Mouse (Mus musculus) midbrain, postnatal 0 days (tissue): Measurements from ENCODE around the gene Slc6a12. TPM values are rescaled to one million over a fixed set of nuclear protein-coding genes. Genes with fewer than 3 reads are reported as not detected.
"Not testable (repeated sequence)": the region's sequence is repeated elsewhere in the genome, so short reads cannot be mapped to it uniquely, and the experiment has no call there.

Experiments used
- ATAC-seq: fragments of 200-750 bp; cut with Nextera tagmentation; 2 replicates; pipeline ENCODE4 v1.8.0; 2017; ENCODE audit warnings: moderate number of reproducible peaks, mild to moderate bottlenecking, moderate TSS enrichment, moderate library complexity; ENCODE audit not compliant: low FRiP score
- DNase-seq: peaks from one replicate; pipeline ENCODE4 v3.0.0-alpha.2; 2015; ENCODE audit warnings: low spot score
- H3K27ac ChIP-seq: fragments of 300-500 bp; sonication (generic); 2 replicates; pipeline ENCODE4 v1.5.1; 2014; ENCODE audit warnings: low read depth, mild to moderate bottlenecking, low read length, mixed read lengths
- H3K27me3 ChIP-seq: fragments of 300-500 bp; sonication (generic); 2 replicates; pipeline ENCODE4 v1.6.1; 2014; ENCODE audit warnings: low read length, control low read depth, mixed read lengths; ENCODE audit not compliant: insufficient read depth
- H3K36me3 ChIP-seq: fragments of 300-500 bp; sonication (generic); 2 replicates; pipeline ENCODE4 v1.6.1; 2014; ENCODE audit warnings: low read length, control low read depth, mixed read lengths; ENCODE audit not compliant: insufficient read depth
- H3K4me1 ChIP-seq: fragments of 300-500 bp; sonication (generic); 2 replicates; pipeline ENCODE4 v1.6.1; 2014; ENCODE audit warnings: mild to moderate bottlenecking, control low read depth, antibody characterized with exemption, low read length, mixed read lengths; ENCODE audit not compliant: insufficient read depth
- H3K4me2 ChIP-seq: fragments of 300-500 bp; sonication (generic); 2 replicates; pipeline ENCODE4 v1.6.1; 2014; ENCODE audit warnings: low read depth, mild to moderate bottlenecking, low read length, mixed read lengths; ENCODE audit not compliant: poor library complexity, severe bottlenecking
- H3K4me3 ChIP-seq: fragments of 300-500 bp; sonication (generic); 2 replicates; pipeline ENCODE4 v1.5.1; 2014; ENCODE audit warnings: low read depth, mild to moderate bottlenecking, low read length, moderate library complexity
- H3K9ac ChIP-seq: fragments of 300-500 bp; sonication (generic); replicated peaks from 2 replicates; pipeline ENCODE4 v1.6.1; 2014; ENCODE audit warnings: mild to moderate bottlenecking, low read length, moderate library complexity, mixed read lengths; ENCODE audit not compliant: poor library complexity, severe bottlenecking
- H3K9me3 ChIP-seq: fragments of 300-500 bp; sonication (generic); 2 replicates; pipeline ENCODE4 v1.6.1; 2016; ENCODE audit warnings: low read length, control low read depth
- CTCF ChIP-seq: IDR thresholded peaks from 2 replicates; pipeline ENCODE4 v1.5.1; 2016; ENCODE audit warnings: antibody characterized with exemption, mild to moderate bottlenecking
- whole genome bisulfite sequencing: fragments of 180-500 bp; shearing (Covaris S2); extraction: QIAGEN DNeasy Blood & Tissue Kit; methylation state at CpG from one replicate; pipeline ENCODE4 v1.1.7; 2014; 5-methylcytosine and 5-hydroxymethylcytosine counted together
- polyA plus RNA-seq: library from polyadenylated mRNA; unstranded; fragments of >200 nt; fragmentation: Nextera tagmentation; extraction: Ambion mirVana; gene quantifications from 2 replicates; pipeline ENCODE4 v1.2.1, GENCODE M21; 2015
- total RNA-seq: library from RNA; depleted of rRNA; stranded (reverse); fragments of >200 nt; gene quantifications from 2 replicates; pipeline ENCODE4 v1.2.3, GENCODE M21; 2014

The Slc6a12 gene
- total and polyA plus RNA-seq, 2 experiments from 2014 or later = 8.1 to 13.0 TPM

DNA sequence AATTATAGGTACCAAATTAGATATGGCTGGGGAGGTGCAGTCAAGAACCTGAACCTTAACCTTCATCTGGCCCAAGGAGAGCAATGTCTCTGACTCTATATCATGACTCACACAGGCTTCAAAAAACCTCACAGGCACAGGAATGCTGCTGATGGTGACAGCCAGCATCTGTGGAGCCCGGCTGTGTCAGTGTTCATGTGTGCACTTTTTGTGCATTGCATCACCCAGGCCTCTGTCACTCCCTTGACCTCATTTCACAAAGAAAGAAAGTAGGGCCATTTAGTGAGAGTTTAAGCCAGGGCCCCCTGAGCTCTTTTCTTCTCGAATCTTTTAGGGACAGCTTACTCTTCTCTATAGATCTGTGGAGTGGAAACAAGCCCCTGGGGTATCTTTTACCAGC is 9.4 kb downstream of the Slc6a12 start:
- TF ChIP-seq CTCF = no peak
- Histone ChIP-seq H3K4me1 (no peaks in the 10 kb centered on the region), H3K27me3 (peaks cover 3% of the 10 kb centered on the region; the same call in 1 of the 2 replicates), H3K4me2 (no peak overlapping the region), H3K36me3 (no peaks in the 10 kb centered on the region), H3K9ac (no peak overlapping the region), H3K4me3 (no peak overlapping the region), H3K27ac (no peak overlapping the region), H3K9me3 (no peaks in the 10 kb centered on the region)
- ATAC-seq = no peak
- no peak for DNase-seq
- WGBS = 30% methylated on average over 2 of the region's 2 CpGs

DNA sequence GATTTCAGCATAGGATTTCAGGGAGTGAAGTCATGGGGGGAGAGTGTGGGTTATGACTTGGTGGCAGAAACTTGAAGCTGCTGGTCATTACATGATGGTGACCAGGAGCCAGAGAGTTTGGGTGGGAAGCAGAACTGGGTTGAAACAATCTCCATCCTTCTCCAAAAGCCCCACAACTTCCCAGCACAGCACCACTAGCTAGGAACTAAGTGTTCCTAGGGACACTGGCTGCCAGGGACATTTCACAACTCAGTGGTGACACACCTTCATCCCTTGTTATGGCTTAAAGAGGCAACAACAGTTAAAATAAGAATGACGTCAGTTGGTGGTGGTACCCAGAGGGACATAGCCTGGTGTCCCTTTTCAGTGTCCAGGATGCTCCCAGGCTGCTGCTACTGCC is 13.2 kb downstream of the Slc6a12 start:
- peaks cover 3% of the 10 kb centered on the region; the same call in 1 of the 2 replicates for H3K27me3 ChIP-seq
- H3K36me3 ChIP-seq = no peaks in the 10 kb centered on the region
- no peak for TF ChIP-seq CTCF
- no peaks in the 10 kb centered on the region for H3K4me1 ChIP-seq
- H3K4me3 ChIP-seq = no peak overlapping the region
- ATAC-seq (no peak), DNase-seq (no peak)
- 100% methylated on average over 1 of the region's 1 CpGs for WGBS
- no peaks in the 10 kb centered on the region for H3K9me3 ChIP-seq
- H3K4me2 ChIP-seq = no peak overlapping the region
- no peak overlapping the region for H3K27ac ChIP-seq
- no peak overlapping the region for H3K9ac ChIP-seq

DNA sequence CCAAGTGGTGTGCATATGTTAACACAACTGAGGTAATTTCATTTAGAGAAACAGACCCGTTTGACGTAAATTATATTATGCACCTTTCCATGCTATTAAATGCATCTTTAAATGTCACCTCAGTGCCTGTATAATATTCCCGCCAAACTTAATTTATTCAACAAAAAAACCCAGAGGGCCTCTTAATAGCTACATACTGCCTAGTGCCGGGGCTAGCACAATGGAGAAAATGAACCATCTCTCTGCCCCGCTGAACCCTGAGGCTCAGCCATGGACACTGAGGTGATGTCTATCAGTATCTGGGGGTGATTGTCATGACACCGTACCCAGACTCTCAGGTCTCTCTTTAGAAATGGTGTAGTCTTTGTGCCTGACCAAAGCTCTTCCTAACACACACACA is 14.4 kb downstream of the Slc6a12 start:
- H3K4me2 ChIP-seq = no peak overlapping the region
- H3K9me3 ChIP-seq = no peaks in the 10 kb centered on the region
- H3K9ac ChIP-seq = no peak overlapping the region
- DNase-seq = no peak
- no peak for TF ChIP-seq CTCF
- no peaks in the 10 kb centered on the region for H3K36me3 ChIP-seq
- no peaks in the 10 kb centered on the region for H3K4me1 ChIP-seq
- 64% methylated on average over 6 of the region's 6 CpGs for WGBS
- H3K27ac ChIP-seq = no peak overlapping the region
- H3K4me3 ChIP-seq = no peak overlapping the region
- no peak for ATAC-seq
- peaks cover 3% of the 10 kb centered on the region; the same call in 1 of the 2 replicates for H3K27me3 ChIP-seq

DNA sequence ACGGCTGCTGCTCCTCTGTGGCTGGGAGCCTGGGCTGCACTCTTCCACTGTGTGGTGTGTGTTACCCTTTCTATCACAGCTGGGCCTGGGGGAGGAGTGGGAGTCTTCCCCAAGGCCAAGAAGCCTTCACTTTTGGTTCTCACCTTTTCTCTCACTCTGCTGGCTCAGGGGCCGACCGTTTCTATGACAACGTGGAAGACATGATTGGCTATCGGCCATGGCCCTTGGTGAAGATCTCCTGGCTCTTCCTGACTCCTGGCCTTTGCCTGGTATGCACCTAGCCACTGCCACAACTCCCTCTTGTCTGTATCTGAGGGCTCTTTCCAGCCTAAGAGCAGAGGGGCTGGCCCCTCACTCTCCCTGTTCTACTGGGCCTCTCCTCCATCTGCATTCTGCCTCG is 20.2 kb downstream of the Slc6a12 start:
- no peak for ATAC-seq
- DNase-seq = no peak

DNA sequence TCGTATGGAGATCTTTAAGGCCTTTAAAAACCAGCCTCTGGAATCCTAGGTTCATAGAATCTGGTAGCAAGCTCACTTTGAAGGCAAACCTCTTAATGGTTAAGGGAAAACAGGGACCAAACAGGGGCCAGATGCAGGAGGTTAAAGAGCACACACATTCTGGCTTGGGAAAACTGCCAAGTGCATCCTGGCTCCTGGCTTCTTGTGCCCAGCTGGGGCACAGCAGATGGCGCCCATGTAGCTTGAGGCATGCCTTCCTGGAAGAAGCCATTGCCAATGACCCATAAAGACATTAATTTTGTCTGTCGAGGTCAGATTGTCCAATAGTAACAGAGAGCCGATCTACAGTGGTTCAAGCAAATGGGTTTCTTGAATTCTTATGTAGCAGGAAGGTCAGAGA is 21.1 kb downstream of the Slc6a12 start:
- WGBS = 83% methylated on average over 4 of the region's 4 CpGs
- no peak overlapping the region for H3K4me2 ChIP-seq
- H3K9me3 ChIP-seq = no peaks in the 10 kb centered on the region
- no peak overlapping the region for H3K27ac ChIP-seq
- no peak overlapping the region for H3K4me3 ChIP-seq
- ATAC-seq (no peak), DNase-seq (peak; percentile 58)
- no peaks in the 10 kb centered on the region for H3K36me3 ChIP-seq
- no peak for TF ChIP-seq CTCF
- H3K9ac ChIP-seq = no peak overlapping the region
- no peaks in the 10 kb centered on the region for H3K27me3 ChIP-seq
- H3K4me1 ChIP-seq = no peaks in the 10 kb centered on the region

More for the DNA sequence above, 20.2 kb downstream of the Slc6a12 start:
- Histone ChIP-seq H3K9me3 (no peaks in the 10 kb centered on the region), H3K4me1 (no peaks in the 10 kb centered on the region), H3K36me3 (no peaks in the 10 kb centered on the region), H3K9ac (no peak overlapping the region), H3K27me3 (no peaks in the 10 kb centered on the region), H3K4me2 (no peak overlapping the region), H3K27ac (no peak overlapping the region), H3K4me3 (no peak overlapping the region)
- TF ChIP-seq CTCF = no peak
- WGBS = 76% methylated on average over 6 of the region's 6 CpGs

DNA sequence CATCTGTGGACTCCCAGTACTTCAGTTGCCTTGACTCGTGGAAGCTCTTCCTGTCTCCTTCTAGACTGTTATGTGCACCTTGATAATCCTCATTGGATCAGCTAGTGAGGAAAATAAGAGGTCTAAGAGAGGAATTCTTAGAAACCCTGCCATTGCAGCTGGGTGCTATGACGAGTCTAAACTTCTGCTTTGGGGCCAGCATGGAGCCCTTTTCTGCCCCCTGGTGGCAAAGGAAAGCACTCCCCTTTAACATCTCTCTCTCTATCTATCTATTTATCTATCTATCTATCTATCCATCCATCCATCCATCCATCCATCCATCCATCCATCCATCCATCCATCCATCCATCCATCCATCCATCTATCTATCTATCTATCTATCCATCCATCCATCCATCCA is 23.7 kb downstream of the Slc6a12 start:
- not testable (repeated sequence) for DNase-seq, H3K36me3 ChIP-seq, H3K9me3 ChIP-seq, ATAC-seq, H3K27ac ChIP-seq, H3K4me3 ChIP-seq, H3K9ac ChIP-seq, H3K4me1 ChIP-seq, H3K4me2 ChIP-seq, H3K27me3 ChIP-seq
- peak; percentile 50 for TF ChIP-seq CTCF
- WGBS = 30% methylated on average over 2 of the region's 2 CpGs
